Mouse (Mus musculus): ENCODE measurements around the gene Slco3a1.

DNA sequence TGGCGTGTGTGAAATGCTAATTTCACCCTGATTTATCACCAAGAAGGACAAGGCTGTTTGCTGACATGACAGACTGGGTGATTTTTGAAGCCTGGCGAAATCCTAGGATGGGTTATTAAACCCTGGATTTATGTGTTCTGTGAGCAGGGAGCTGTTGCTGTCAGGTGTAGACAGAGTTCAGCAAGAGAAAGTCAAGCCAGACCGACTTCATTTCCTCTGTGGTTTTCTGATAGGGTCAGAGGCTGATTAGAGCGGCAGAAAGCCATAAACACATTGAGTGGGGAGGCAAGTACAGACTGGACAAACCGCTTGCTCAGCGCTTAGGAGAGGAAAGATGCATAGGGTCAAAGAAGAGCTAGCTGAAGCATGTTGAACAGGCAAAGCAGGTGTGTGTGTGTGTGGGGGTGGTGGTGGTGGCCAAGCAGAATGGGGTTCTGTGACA is 182.4 kb downstream of the Slco3a1 start:
- no peak for TF ChIP-seq POLR2A (IDR thresholded peaks at IDR 0.05; ENCODE audit: low read depth, low read length)
- TF ChIP-seq MAX (IDR thresholded peaks at IDR 0.05; ENCODE audit: low read length) = no peak
- TF ChIP-seq EP300 (IDR thresholded peaks at IDR 0.05; ENCODE audit: low read length) = no peak
